Mouse (Mus musculus) layer of hippocampus, adult 18-20 months (tissue): ENCODE data around the gene Igf1r. TPM values are rescaled to one million over a fixed set of nuclear protein-coding genes. Genes with fewer than 3 reads are reported as not detected.

Source experiments
- DNase-seq, 2 experiments: peaks; one replicate each; pipeline ENCODE4 v3.0.0; 2022; ENCODE audit warnings: low spot score in 2 of 2
- total RNA-seq, 2 experiments: library from RNA; stranded (reverse); gene quantifications; 2 replicates each; pipeline ENCODE4 v1.2.3; 2021

The Igf1r gene
- total RNA-seq, 2 experiments from 2014 or later: 41.5 to 43.0 TPM

GRCm38 (mm10) chr7:68006074-68006473, 53.4 kb downstream of the Igf1r start:
- no peak for DNase-seq

DNA sequence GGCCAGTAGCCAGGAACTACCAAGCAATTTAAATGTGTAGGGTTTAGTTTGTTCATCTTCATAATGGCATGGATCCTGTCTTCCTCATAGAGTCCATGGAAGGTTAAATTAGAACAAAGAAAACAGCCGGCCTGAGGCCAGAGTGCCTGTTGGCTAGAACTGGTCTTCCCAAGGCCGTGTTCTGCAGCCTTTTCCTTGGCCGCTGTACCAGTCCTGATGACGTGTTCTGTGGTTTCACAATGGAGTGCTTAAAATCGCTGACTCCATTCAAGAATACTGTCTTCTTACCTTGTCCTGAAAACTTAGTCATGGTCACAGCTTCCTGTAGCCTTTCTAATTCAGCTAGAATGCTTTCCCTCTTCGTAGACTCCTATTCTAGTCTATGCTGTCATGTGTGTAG, 53.9 kb downstream of the Igf1r start:
- no peak for DNase-seq

DNA sequence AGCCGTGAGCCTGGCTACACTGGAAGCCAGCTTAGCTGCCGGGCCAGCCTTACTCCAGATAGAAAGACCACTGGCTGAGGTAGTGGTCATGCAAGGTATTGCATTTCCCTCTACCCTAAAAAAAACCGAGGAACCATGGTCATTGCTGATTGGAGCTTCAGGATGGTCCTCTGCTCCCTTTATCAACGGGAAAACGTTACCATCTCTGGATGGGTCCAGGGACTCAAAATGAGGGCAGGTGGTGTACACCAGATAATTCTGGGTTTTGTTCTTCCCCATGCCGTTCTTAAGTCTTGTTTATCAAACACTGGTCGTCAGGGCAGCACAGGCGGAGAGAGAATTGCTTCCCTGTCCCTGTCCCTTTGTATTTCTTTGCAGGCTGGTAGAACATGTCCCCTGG, 57.0 kb downstream of the Igf1r start:
- DNase-seq: no peak

DNA sequence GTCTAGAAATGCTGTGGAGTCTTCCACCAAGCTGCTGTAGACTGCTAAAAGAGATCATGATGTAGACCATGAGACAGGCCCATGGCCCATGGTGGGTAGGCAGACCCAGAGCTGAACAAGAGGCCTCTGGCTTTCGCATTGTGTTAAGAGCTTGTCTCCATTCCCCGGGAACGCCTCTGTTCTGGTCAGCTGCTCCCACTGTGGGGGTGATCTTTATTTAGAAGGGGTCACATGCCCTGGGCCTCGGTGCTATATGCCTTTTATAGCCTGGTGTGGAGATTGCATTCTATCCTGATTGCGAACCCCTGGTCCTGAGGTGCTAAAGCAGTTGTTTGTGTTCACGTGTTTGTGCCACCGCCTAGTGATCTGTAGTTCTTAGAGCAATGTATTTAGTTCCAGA, 57.5 kb downstream of the Igf1r start:
- no peak for DNase-seq

- DNase-seq: no peak
Observed at GRCm38 (mm10) chr7:68010802-68011201, 58.2 kb downstream of the Igf1r start.

GRCm38 (mm10) chr7:68011385-68012122, 58.9 kb downstream of the Igf1r start:
- peak in 1 of 2 experiments; percentile 30 for DNase-seq

GRCm38 (mm10) chr7:68012123-68012474, 59.5 kb downstream of the Igf1r start:
- DNase-seq: peak in 1 of 2 experiments; percentile 46

- no peak for DNase-seq
Observed at GRCm38 (mm10) chr7:68014495-68014894, 61.9 kb downstream of the Igf1r start.

GRCm38 (mm10) chr7:68015404-68015803, 62.8 kb downstream of the Igf1r start:
- no peak for DNase-seq

DNA sequence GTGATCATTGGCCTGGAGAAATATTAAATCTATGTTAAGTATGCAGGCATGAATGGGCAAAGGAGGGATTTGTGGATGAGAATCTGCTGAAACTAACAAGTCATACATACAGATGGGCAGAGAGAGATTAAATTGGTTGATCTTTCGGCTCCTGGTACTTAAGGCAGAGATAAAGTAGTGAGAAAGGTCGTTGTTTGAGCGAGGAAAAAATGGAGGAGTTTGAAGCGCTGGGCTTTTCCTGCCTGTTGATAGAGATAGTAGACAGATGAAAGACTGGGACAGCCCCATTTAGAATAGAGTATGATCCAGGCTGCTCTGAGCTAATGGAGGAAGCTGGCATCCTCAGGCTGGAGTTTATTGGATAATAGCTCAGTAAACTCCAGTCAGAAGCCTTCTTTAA, 65.4 kb downstream of the Igf1r start:
- no peak for DNase-seq

- DNase-seq: no peak
Observed at GRCm38 (mm10) chr7:68020556-68020955, 67.9 kb downstream of the Igf1r start.

DNA sequence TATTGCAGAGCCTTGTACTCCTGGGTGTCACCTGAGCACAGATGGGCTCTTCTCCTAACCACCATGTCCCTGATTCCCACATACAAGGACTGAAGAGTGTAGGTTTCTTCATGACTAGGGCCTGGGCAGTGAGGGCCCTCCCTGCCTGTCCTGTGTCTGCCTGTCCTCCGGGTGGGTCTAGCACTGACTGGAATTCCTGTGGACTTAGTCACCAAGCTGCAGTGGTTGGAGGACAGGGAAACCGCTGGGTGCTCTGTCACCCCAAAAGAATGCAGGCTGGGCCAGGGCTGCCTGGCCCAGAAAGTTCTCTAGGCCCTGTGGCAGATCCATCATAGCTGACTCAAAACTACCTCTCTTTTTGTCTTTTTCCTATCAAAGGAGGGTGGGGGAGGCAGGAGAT, 69.1 kb downstream of the Igf1r start:
- DNase-seq: no peak

DNA sequence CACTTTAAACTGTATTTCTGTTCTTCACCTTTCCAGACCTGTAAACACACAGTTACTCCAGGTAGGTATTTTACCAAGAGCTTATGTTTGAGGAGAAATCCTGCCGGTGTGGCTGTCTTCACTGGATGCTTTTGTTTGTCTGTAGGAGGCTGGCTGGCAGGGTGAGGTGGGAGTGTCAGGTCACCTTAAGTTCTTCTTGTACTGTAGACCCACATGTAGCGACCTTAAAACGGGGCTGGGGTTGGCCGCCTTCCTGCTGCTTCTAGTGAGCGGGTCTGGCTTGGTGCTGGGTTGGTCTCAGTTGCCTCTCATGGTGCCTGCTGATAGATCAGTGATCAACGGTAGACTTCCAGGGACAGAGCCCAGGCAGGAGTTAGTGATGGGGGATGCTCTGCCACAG, 69.6 kb downstream of the Igf1r start:
- no peak for DNase-seq

- DNase-seq: no peak
Observed at GRCm38 (mm10) chr7:68023882-68024281, 71.3 kb downstream of the Igf1r start.

GRCm38 (mm10) chr7:68024625-68025024, 72.0 kb downstream of the Igf1r start:
- DNase-seq: no peak

DNA sequence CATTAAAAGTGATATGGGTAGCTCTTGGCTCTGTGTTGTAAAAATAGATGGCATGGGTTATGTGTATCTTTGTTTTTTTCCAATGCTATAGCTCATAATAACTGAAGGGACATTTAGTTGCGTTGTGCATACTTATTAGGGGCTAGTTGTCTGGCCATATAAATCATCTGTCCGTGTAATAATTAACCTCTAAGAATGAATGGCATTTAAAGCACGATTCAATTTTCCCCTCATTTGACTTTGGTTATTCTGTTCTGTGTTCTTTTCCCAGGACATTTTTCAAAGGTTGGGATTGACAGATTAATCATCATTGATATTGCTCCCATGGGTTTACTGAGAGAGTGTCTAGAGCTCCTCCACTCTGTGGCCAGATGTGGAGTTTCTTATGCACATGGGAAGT, 72.8 kb downstream of the Igf1r start:
- DNase-seq: no peak

GRCm38 (mm10) chr7:68026076-68026475, 73.4 kb downstream of the Igf1r start:
- no peak for DNase-seq

DNA sequence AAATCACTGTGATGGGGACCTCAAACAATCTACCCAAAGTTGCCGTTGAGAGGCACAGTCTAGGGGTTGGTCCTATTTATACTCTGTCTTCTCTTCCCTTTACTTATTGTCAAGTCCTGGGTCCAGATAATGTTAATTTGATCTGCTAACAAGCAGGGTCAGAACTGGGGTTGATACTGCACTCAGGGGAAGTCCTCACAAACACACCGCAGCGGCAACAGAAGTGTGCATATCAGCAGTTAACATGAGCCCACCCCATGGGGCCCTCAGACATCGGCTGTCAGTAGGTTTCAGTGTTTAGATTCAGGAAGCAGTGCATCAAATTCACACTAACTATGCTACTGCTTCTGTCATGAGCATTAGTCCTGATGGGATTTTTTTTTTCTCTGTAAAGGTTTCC, 75.5 kb downstream of the Igf1r start:
- DNase-seq: no peak

DNA sequence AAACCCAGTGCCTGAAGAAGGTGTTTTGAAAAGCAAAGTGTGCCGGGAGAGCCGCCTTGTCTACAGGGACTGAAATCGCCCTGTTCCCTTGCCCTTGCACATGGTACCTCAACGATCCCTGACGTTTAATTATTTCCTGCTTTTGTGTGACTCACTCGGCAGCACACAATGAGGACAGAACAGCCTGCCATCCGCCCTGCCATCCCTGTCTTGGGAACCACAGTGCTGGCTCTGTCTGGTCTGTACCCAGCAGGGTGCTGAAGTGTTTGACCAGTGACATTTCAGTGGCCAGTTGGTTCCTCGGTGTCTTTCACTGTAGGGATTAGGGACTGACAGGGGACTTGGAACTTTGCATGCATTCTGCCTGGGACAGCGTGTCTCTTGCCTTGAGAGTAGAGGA, 78.2 kb downstream of the Igf1r start:
- no peak for DNase-seq

DNA sequence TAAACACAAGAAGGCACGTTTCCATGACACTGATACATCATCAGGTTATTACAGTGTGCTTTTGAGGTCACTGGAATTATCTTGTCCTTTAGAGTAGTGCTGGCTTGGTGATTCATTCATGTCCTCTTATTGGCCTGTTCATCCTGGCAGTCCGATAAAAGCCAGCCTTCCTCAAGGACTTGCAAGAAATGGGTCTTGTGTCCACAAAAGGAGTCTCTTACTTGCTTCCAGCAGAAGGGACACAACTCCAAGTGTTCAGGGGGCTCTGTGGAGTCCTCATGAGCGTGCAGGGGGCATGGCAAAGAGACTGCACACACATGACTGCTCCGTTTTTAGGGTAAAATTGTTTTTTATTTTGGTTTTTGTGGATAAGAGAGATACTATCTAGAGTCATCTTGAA, 83.9 kb downstream of the Igf1r start:
- no peak for DNase-seq

DNA sequence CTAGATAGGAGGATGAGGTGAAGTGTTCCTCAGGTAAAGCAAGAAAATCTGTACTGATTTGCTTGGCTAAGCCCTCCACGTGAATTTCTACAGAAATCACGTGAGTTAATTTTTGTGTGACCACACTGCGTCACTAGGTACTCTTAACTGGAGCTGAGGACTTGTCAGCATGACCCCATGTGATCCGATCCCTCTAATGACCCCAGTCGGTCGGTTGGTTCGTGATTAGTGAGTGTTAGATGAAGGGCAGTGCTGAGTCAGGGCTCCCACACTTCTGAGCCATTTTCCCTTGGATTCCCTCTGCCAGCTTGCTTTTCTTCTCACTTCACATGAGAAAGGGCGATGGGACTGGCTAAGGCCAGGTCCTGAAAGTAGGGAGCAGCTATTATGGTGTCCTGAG, 86.2 kb downstream of the Igf1r start:
- DNase-seq: no peak

- DNase-seq: no peak
Observed at GRCm38 (mm10) chr7:68039550-68039949, 86.9 kb downstream of the Igf1r start.

GRCm38 (mm10) chr7:68044621-68045020, 92.0 kb downstream of the Igf1r start:
- DNase-seq: no peak

GRCm38 (mm10) chr7:68047152-68047551, 94.5 kb downstream of the Igf1r start:
- no peak for DNase-seq
